Mouse (Mus musculus): ENCODE data around the gene Raver2. TPM values are rescaled to one million over a fixed set of nuclear protein-coding genes. Genes with fewer than 3 reads are reported as not detected.

Gene Raver2
- polyA plus RNA-seq, 1 experiment from 2014 or later, result 12.5 TPM

GRCm38 (mm10) chr4:101159191-101159764, 90.5 kb downstream of the Raver2 start:
- no peak for DNase-seq
- Histone ChIP-seq H3K9ac (no peak overlapping the region), H3K27ac (ENCODE audit: low read depth) (no peak overlapping the region), H3K36me3 (ENCODE audit: insufficient read depth) (peaks cover 62% of the 10 kb centered on the region), H3K4me3 (ENCODE audit: low read depth, low read length) (no peak overlapping the region), H3K9me3 (ENCODE audit: low read depth, low read length) (no peaks in the 10 kb centered on the region), H3K27me3 (ENCODE audit: insufficient read depth, low read length) (no peaks in the 10 kb centered on the region), H3K4me1 (ENCODE audit: insufficient read depth) (no peaks in the 10 kb centered on the region), H3K4me2 (no peak overlapping the region)
- ATAC-seq (ENCODE audit: insufficient read depth), result no peak
- WGBS, result 70% methylated on average over 12 of the region's 12 CpGs
- TF ChIP-seq CTCF (IDR thresholded peaks at IDR 0.05; ENCODE audit: low read depth), result no peak

- Histone ChIP-seq H3K4me3 (ENCODE audit: low read depth, low read length) (no peak overlapping the region), H3K9me3 (ENCODE audit: low read depth, low read length) (no peaks in the 10 kb centered on the region), H3K27ac (ENCODE audit: low read depth) (no peak overlapping the region), H3K4me2 (no peak overlapping the region), H3K27me3 (ENCODE audit: insufficient read depth, low read length) (no peaks in the 10 kb centered on the region), H3K4me1 (ENCODE audit: insufficient read depth) (no peaks in the 10 kb centered on the region), H3K36me3 (ENCODE audit: insufficient read depth) (peaks cover 53% of the 10 kb centered on the region), H3K9ac (no peak overlapping the region)
- ATAC-seq (ENCODE audit: insufficient read depth), result no peak
- WGBS, result 75% methylated on average over 1 of the region's 1 CpGs
- no peak for TF ChIP-seq CTCF (IDR thresholded peaks at IDR 0.05; ENCODE audit: low read depth)
- no peak for DNase-seq
These were observed 92.0 kb downstream of the Raver2 start for GRCm38 (mm10) chr4:101160821-101161220.

- no peak for TF ChIP-seq CTCF (IDR thresholded peaks at IDR 0.05; ENCODE audit: low read depth)
- Histone ChIP-seq H3K36me3 (ENCODE audit: insufficient read depth) (peaks cover 40% of the 10 kb centered on the region), H3K9ac (no peak overlapping the region), H3K4me1 (ENCODE audit: insufficient read depth) (no peaks in the 10 kb centered on the region), H3K27ac (ENCODE audit: low read depth) (no peak overlapping the region), H3K9me3 (ENCODE audit: low read depth, low read length) (no peaks in the 10 kb centered on the region), H3K4me2 (no peak overlapping the region), H3K4me3 (ENCODE audit: low read depth, low read length) (no peak overlapping the region), H3K27me3 (ENCODE audit: insufficient read depth, low read length) (no peaks in the 10 kb centered on the region)
- ATAC-seq (ENCODE audit: insufficient read depth) (no peak), DNase-seq (no peak)
- 72% methylated on average over 2 of the region's 2 CpGs for WGBS
These were observed 95.4 kb downstream of the Raver2 start for GRCm38 (mm10) chr4:101164189-101164588.

GRCm38 (mm10) chr4:101164673-101165072, 95.9 kb downstream of the Raver2 start:
- no peak for TF ChIP-seq CTCF (IDR thresholded peaks at IDR 0.05; ENCODE audit: low read depth)
- H3K9ac ChIP-seq, result no peak overlapping the region
- no peak overlapping the region for H3K27ac ChIP-seq (ENCODE audit: low read depth)
- no peaks in the 10 kb centered on the region for H3K27me3 ChIP-seq (ENCODE audit: insufficient read depth, low read length)
- no peaks in the 10 kb centered on the region for H3K9me3 ChIP-seq (ENCODE audit: low read depth, low read length)
- ATAC-seq (ENCODE audit: insufficient read depth), result no peak
- WGBS, result 86% methylated on average over 2 of the region's 2 CpGs
- H3K4me3 ChIP-seq (ENCODE audit: low read depth, low read length), result no peak overlapping the region
- peaks cover 38% of the 10 kb centered on the region for H3K36me3 ChIP-seq (ENCODE audit: insufficient read depth)
- no peaks in the 10 kb centered on the region for H3K4me1 ChIP-seq (ENCODE audit: insufficient read depth)
- DNase-seq, result no peak
- no peak overlapping the region for H3K4me2 ChIP-seq

- peaks cover 33% of the 10 kb centered on the region for H3K36me3 ChIP-seq (ENCODE audit: insufficient read depth)
- H3K9me3 ChIP-seq (ENCODE audit: low read depth, low read length), result no peaks in the 10 kb centered on the region
These were observed 97.0 kb downstream of the Raver2 start for GRCm38 (mm10) chr4:101165776-101166175.

GRCm38 (mm10) chr4:101167777-101168176, 99.0 kb downstream of the Raver2 start:
- H3K4me3 ChIP-seq (ENCODE audit: low read depth, low read length), result no peak overlapping the region
- WGBS, result 68% methylated on average over 1 of the region's 1 CpGs
- peaks cover 40% of the 10 kb centered on the region for H3K36me3 ChIP-seq (ENCODE audit: insufficient read depth)
- H3K9me3 ChIP-seq (ENCODE audit: low read depth, low read length), result no peaks in the 10 kb centered on the region
- no peak overlapping the region for H3K9ac ChIP-seq
- no peaks in the 10 kb centered on the region for H3K27me3 ChIP-seq (ENCODE audit: insufficient read depth, low read length)
- H3K27ac ChIP-seq (ENCODE audit: low read depth), result no peak overlapping the region
- no peak for DNase-seq
- H3K4me2 ChIP-seq, result no peak overlapping the region
- ATAC-seq (ENCODE audit: insufficient read depth), result no peak
- H3K4me1 ChIP-seq (ENCODE audit: insufficient read depth), result no peaks in the 10 kb centered on the region
- no peak for TF ChIP-seq CTCF (IDR thresholded peaks at IDR 0.05; ENCODE audit: low read depth)

More at GRCm38 (mm10) chr4:101165776-101166175, 97.0 kb downstream of the Raver2 start:
- no peak for TF ChIP-seq CTCF (IDR thresholded peaks at IDR 0.05; ENCODE audit: low read depth)
- no peak overlapping the region for H3K4me3 ChIP-seq (ENCODE audit: low read depth, low read length)
- H3K4me2 ChIP-seq, result no peak overlapping the region
- DNase-seq (no peak), ATAC-seq (ENCODE audit: insufficient read depth) (no peak)
- WGBS, result 82% methylated on average over 4 of the region's 4 CpGs
- no peaks in the 10 kb centered on the region for H3K27me3 ChIP-seq (ENCODE audit: insufficient read depth, low read length)
- H3K27ac ChIP-seq (ENCODE audit: low read depth), result no peak overlapping the region
- H3K4me1 ChIP-seq (ENCODE audit: insufficient read depth), result no peaks in the 10 kb centered on the region
- no peak overlapping the region for H3K9ac ChIP-seq

GRCm38 (mm10) chr4:101168189-101168778, 99.5 kb downstream of the Raver2 start:
- no peak overlapping the region for H3K4me2 ChIP-seq
- WGBS, result 48% methylated on average over 6 of the region's 6 CpGs
- ATAC-seq (ENCODE audit: insufficient read depth), result peak; percentile 41; the same call in 1 of the 2 replicates
- H3K27ac ChIP-seq (ENCODE audit: low read depth), result no peak overlapping the region
- no peaks in the 10 kb centered on the region for H3K4me1 ChIP-seq (ENCODE audit: insufficient read depth)
- peak; percentile 67 for TF ChIP-seq CTCF (IDR thresholded peaks at IDR 0.05; ENCODE audit: low read depth)
- H3K9ac ChIP-seq, result no peak overlapping the region
- no peaks in the 10 kb centered on the region for H3K27me3 ChIP-seq (ENCODE audit: insufficient read depth, low read length)
- no peak overlapping the region for H3K4me3 ChIP-seq (ENCODE audit: low read depth, low read length)
- peaks cover 40% of the 10 kb centered on the region for H3K36me3 ChIP-seq (ENCODE audit: insufficient read depth)
- peak; percentile 60 for DNase-seq
- no peaks in the 10 kb centered on the region for H3K9me3 ChIP-seq (ENCODE audit: low read depth, low read length)
